9 mouse cellular contexts compared by ENCODE assay signal in the genomic region with DNA sequence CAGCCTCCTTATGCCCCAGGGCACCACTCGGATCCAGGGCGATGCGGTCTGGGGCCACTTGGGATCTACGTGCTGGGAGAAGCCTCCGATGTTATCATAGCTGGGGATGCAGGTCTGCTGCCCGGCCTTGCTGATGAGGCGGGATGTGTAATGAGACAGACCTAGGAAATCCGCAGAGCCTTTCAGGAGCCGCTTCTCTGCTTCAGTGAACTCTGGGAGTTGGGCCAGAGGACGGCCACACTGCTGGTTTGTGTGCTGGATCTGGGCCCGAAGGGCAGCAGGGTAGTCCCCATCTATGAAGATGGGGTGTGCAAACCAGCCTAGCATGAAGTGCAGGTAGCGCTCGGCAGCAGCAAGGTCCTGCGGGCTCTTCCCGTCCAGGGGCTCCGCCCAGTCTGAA. TPM values are rescaled to one million over a fixed set of nuclear protein-coding genes. Genes with fewer than 3 reads are reported as not detected.
DNase-seq lines count a peak whose midpoint lies in the region; ATAC-seq and TF ChIP-seq lines count a peak whose summit lies in the region.
"Had no signal": no experiment of that assay in that cellular context is flagged by ENCODE, and none has a peak within 500 bp of the region (broad histone marks: within the 10 kb centered on the region; RNA-seq: fewer than 3 reads in every experiment).

No protein-coding gene starts in this region.

- WGBS in midbrain, postnatal 0 days, result 85% methylated on average over 16 of the region's 16 CpGs
- 84% methylated on average over 16 of the region's 16 CpGs for WGBS in midbrain, embryonic 13.5 days
- 64% methylated on average over 16 of the region's 16 CpGs for WGBS in forebrain, embryonic 15.5 days
- WGBS in neural tube, embryonic 14.5 days, result 81% methylated on average over 16 of the region's 16 CpGs

- intact Hi-C loops in gastrocnemius, postnatal 14 days (cut with DNase I; ENCODE audit: low total_unique reads), result no loop called here

- H3K4me1 ChIP-seq in midbrain, postnatal 0 days (ENCODE audit: insufficient read depth, low read length), result no peaks in the 10 kb centered on the region
- H3K4me1 ChIP-seq in midbrain, embryonic 13.5 days (replicated peaks), result no peaks in the 10 kb centered on the region
- 0 out of 2 replicates have a peak, but pooled peaks cover 5% of the 10 kb centered on the region for H3K4me1 ChIP-seq in forebrain, embryonic 15.5 days
- H3K4me1 ChIP-seq in neural tube, embryonic 14.5 days (ENCODE audit: control insufficient read depth, insufficient read depth, low read length), result no peaks in the 10 kb centered on the region
- H3K4me1 ChIP-seq: lung, embryonic 15.5 days had no signal

- peak; percentile 58; the same call in 1 of the 2 replicates for ATAC-seq in midbrain, postnatal 0 days (ENCODE audit: low FRiP score)
- no peak for ATAC-seq in midbrain, embryonic 13.5 days
- ATAC-seq in forebrain, embryonic 15.5 days (replicated peaks), result peak; percentile 75
- ATAC-seq in neural tube, embryonic 14.5 days (ENCODE audit: low read depth), result peak; percentile 38; the same call in 1 of the 2 replicates

- no peak overlapping the region for H3K27ac ChIP-seq in midbrain, postnatal 0 days (ENCODE audit: low read depth, low read length)
- H3K27ac ChIP-seq in midbrain, embryonic 13.5 days, result no peak overlapping the region
- no peak overlapping the region for H3K27ac ChIP-seq in forebrain, embryonic 15.5 days (replicated peaks)
- H3K27ac ChIP-seq in neural tube, embryonic 14.5 days (ENCODE audit: low read depth, low read length), result no peak overlapping the region
- H3K27ac ChIP-seq: lung, embryonic 15.5 days had no signal

- peak; percentile 88 for DNase-seq in midbrain, postnatal 0 days (ENCODE audit: low spot score)
- DNase-seq in cerebellum, adult 11-12 months, result peak; percentile 93
- DNase-seq in thymus, postnatal 10 days (ENCODE audit: low spot score in 2 of 2), result no peak
- no peak for DNase-seq in gastrocnemius, postnatal 14 days
- no peak for DNase-seq in thymus, postnatal 25 days

- H3K36me3 ChIP-seq in midbrain, postnatal 0 days (ENCODE audit: insufficient read depth, low read length), result no peaks in the 10 kb centered on the region
- H3K36me3 ChIP-seq in midbrain, embryonic 13.5 days, result 0 out of 2 replicates have a peak, but pooled peaks cover 5% of the 10 kb centered on the region
- no peaks in the 10 kb centered on the region for H3K36me3 ChIP-seq in forebrain, embryonic 15.5 days
- no peaks in the 10 kb centered on the region for H3K36me3 ChIP-seq in neural tube, embryonic 14.5 days (ENCODE audit: control insufficient read depth, insufficient read depth, low read length)
- H3K36me3 ChIP-seq: lung, embryonic 15.5 days had no signal

- H3K9me3 ChIP-seq in midbrain, postnatal 0 days (ENCODE audit: low read length), result 0 out of 2 replicates have a peak, but pooled peaks cover 3% of the 10 kb centered on the region
- H3K9me3 ChIP-seq in midbrain, embryonic 13.5 days, result no peaks in the 10 kb centered on the region
- H3K9me3 ChIP-seq in forebrain, embryonic 15.5 days, result 0 out of 2 replicates have a peak, but pooled peaks cover 3% of the 10 kb centered on the region
- no peaks in the 10 kb centered on the region for H3K9me3 ChIP-seq in neural tube, embryonic 14.5 days (ENCODE audit: control insufficient read depth, low read length)
- H3K9me3 ChIP-seq: lung, embryonic 15.5 days had no signal

- no peaks in the 10 kb centered on the region for H3K27me3 ChIP-seq in midbrain, postnatal 0 days (ENCODE audit: insufficient read depth, low read length)
- no peaks in the 10 kb centered on the region for H3K27me3 ChIP-seq in midbrain, embryonic 13.5 days
- H3K27me3 ChIP-seq in forebrain, embryonic 15.5 days, result no peaks in the 10 kb centered on the region
- no peaks in the 10 kb centered on the region for H3K27me3 ChIP-seq in neural tube, embryonic 14.5 days (ENCODE audit: control insufficient read depth, insufficient read depth, low read length)
- H3K27me3 ChIP-seq: lung, embryonic 15.5 days had no signal

- H3K4me3 ChIP-seq in midbrain, postnatal 0 days (ENCODE audit: low read depth, low read length), result no peak overlapping the region
- H3K4me3 ChIP-seq in midbrain, embryonic 13.5 days (replicated peaks), result no peak overlapping the region
- H3K4me3 ChIP-seq in forebrain, embryonic 15.5 days, result peak overlapping the region; percentile 5
- no peak overlapping the region for H3K4me3 ChIP-seq in neural tube, embryonic 14.5 days (ENCODE audit: low read depth, low read length)
- H3K4me3 ChIP-seq: lung, embryonic 15.5 days had no signal

- no peak overlapping the region for H3K4me2 ChIP-seq in midbrain, postnatal 0 days (ENCODE audit: low read depth, low read length, poor library complexity, severe bottlenecking)
- no peak overlapping the region for H3K4me2 ChIP-seq in midbrain, embryonic 13.5 days (replicated peaks)
- peak overlapping the region; percentile 31 for H3K4me2 ChIP-seq in forebrain, embryonic 15.5 days (replicated peaks)
- H3K4me2 ChIP-seq in neural tube, embryonic 14.5 days (ENCODE audit: low read depth, low read length), result no peak overlapping the region
- H3K4me2 ChIP-seq: lung, embryonic 15.5 days had no signal

- TF ChIP-seq CTCF in midbrain, postnatal 0 days (IDR thresholded peaks at IDR 0.05), result no peak

- H3K9ac ChIP-seq in midbrain, postnatal 0 days (replicated peaks; ENCODE audit: low read length, poor library complexity, severe bottlenecking), result no peak overlapping the region
- H3K9ac ChIP-seq in midbrain, embryonic 13.5 days (replicated peaks), result no peak overlapping the region
- no peak overlapping the region for H3K9ac ChIP-seq in forebrain, embryonic 15.5 days (replicated peaks)
- no peak overlapping the region for H3K9ac ChIP-seq in neural tube, embryonic 14.5 days (replicated peaks; ENCODE audit: low read depth, low read length)
- H3K9ac ChIP-seq: lung, embryonic 15.5 days had no signal

RNA-seq across cellular contexts. Expression of a gene that starts 24.2 kb away (rescaled TPM):
- total RNA-seq in midbrain, postnatal 0 days (2014; rRNA removed), result 0.28 and 0.38 TPM in 2 replicates
- 0.49 and 0.70 TPM in 2 replicates for polyA plus RNA-seq in midbrain, postnatal 0 days (2015; fragmentation: Nextera tagmentation; extraction: Ambion mirVana)
- polyA plus RNA-seq in midbrain, embryonic 13.5 days (2015; fragmentation: Nextera tagmentation; extraction: Ambion mirVana), result 0.12 and 0.27 TPM in 2 replicates
- polyA plus RNA-seq in forebrain, embryonic 15.5 days (2015; fragmentation: Nextera tagmentation; extraction: Ambion mirVana), result 0.10 and 0.15 TPM in 2 replicates
- 0.04 and 0.42 TPM in 2 replicates for polyA plus RNA-seq in neural tube, embryonic 14.5 days (2014; fragmentation: Nextera tagmentation; extraction: Ambion mirVana)
- not detected for total RNA-seq in gastrocnemius, postnatal 14 days (2021)

RNA-seq across cellular contexts. Expression of a gene that starts 55.6 kb away (rescaled TPM):
- total RNA-seq in midbrain, postnatal 0 days (2014; rRNA removed), result 36.3 and 37.3 TPM in 2 replicates
- 31.1 and 31.9 TPM in 2 replicates for polyA plus RNA-seq in midbrain, postnatal 0 days (2015; fragmentation: Nextera tagmentation; extraction: Ambion mirVana)
- 93.8 and 94.1 TPM in 2 replicates for polyA plus RNA-seq in midbrain, embryonic 13.5 days (2015; fragmentation: Nextera tagmentation; extraction: Ambion mirVana)
- 110 and 114 TPM in 2 replicates for polyA plus RNA-seq in forebrain, embryonic 15.5 days (2015; fragmentation: Nextera tagmentation; extraction: Ambion mirVana)
- polyA plus RNA-seq in neural tube, embryonic 14.5 days (2014; fragmentation: Nextera tagmentation; extraction: Ambion mirVana), result 45.7 and 59.3 TPM in 2 replicates
- total RNA-seq in gastrocnemius, postnatal 14 days (2021), result 1 to 10 TPM; 6.6 to 9.7 TPM

Comparison
In these comparisons a context has a peak if more than half of its experiments do, and no peak if none do; other contexts are left out.
1. DNase-seq: peak in midbrain, postnatal 0 days (single experiment) and cerebellum, adult 11-12 months (single experiment); none in thymus, postnatal 10 days (0 of 2), gastrocnemius, postnatal 14 days (single experiment) and thymus, postnatal 25 days (single experiment).